Mouse (Mus musculus): ENCODE measurements around the gene Nrxn1.

- no peak for TF ChIP-seq CTCF (IDR thresholded peaks at IDR 0.05; ENCODE audit: insufficient read depth, low read length)
- TF ChIP-seq POLR2A (IDR thresholded peaks at IDR 0.05; ENCODE audit: borderline replicate concordance, extremely low read depth, low read depth, low read length), result no peak
Observed at GRCm38 (mm10) chr17:90007438-90008109, 1085.3 kb downstream of the Nrxn1 start.
